Mouse (Mus musculus): ENCODE results near the gene Hmgb4. TPM values are rescaled to one million over a fixed set of nuclear protein-coding genes. Genes with fewer than 3 reads are reported as not detected.

Hmgb4 gene
- polyA plus RNA-seq, 1 experiment = not detected

- Histone ChIP-seq H3K4me1 (ENCODE audit: control insufficient read depth, insufficient read depth, low read length) (no peaks in the 10 kb centered on the region), H3K27ac (ENCODE audit: insufficient read depth, low read depth, low read length) (no peak overlapping the region), H3K4me3 (ENCODE audit: insufficient read depth, low read length) (no peak overlapping the region)
- TF ChIP-seq POLR2A (IDR thresholded peaks at IDR 0.05; ENCODE audit: borderline replicate concordance, low read depth, low read length) (no peak), CTCF (IDR thresholded peaks at IDR 0.05; ENCODE audit: low read depth, low read length) (no peak)
Measured at GRCm38 (mm10) chr4:128233458-128233857, 27.3 kb downstream of the Hmgb4 start.

GRCm38 (mm10) chr4:128227377-128228316 is 33.1 kb downstream of the Hmgb4 start:
- Histone ChIP-seq H3K4me1 (ENCODE audit: control insufficient read depth, insufficient read depth, low read length) (no peaks in the 10 kb centered on the region), H3K4me3 (ENCODE audit: insufficient read depth, low read length) (no peak overlapping the region), H3K27ac (ENCODE audit: insufficient read depth, low read depth, low read length) (no peak overlapping the region)
- no peak for TF ChIP-seq CTCF (IDR thresholded peaks at IDR 0.05; ENCODE audit: low read depth, low read length)
- no peak for TF ChIP-seq POLR2A (IDR thresholded peaks at IDR 0.05; ENCODE audit: borderline replicate concordance, low read depth, low read length)

GRCm38 (mm10) chr4:128224453-128224852 is 36.3 kb downstream of the Hmgb4 start:
- Histone ChIP-seq H3K27ac (ENCODE audit: insufficient read depth, low read depth, low read length) (no peak overlapping the region), H3K4me3 (ENCODE audit: insufficient read depth, low read length) (no peak overlapping the region), H3K4me1 (ENCODE audit: control insufficient read depth, insufficient read depth, low read length) (no peaks in the 10 kb centered on the region)
- TF ChIP-seq CTCF (IDR thresholded peaks at IDR 0.05; ENCODE audit: low read depth, low read length) (no peak), POLR2A (IDR thresholded peaks at IDR 0.05; ENCODE audit: borderline replicate concordance, low read depth, low read length) (no peak)

GRCm38 (mm10) chr4:128217991-128218595 is 42.7 kb downstream of the Hmgb4 start:
- TF ChIP-seq POLR2A (IDR thresholded peaks at IDR 0.05; ENCODE audit: borderline replicate concordance, low read depth, low read length) = no peak
- no peak for TF ChIP-seq CTCF (IDR thresholded peaks at IDR 0.05; ENCODE audit: low read depth, low read length)
- Histone ChIP-seq H3K4me3 (ENCODE audit: insufficient read depth, low read length) (no peak overlapping the region), H3K27ac (ENCODE audit: insufficient read depth, low read depth, low read length) (no peak overlapping the region), H3K4me1 (ENCODE audit: control insufficient read depth, insufficient read depth, low read length) (no peaks in the 10 kb centered on the region)
